Mouse (Mus musculus): ENCODE data around the gene Kcna7.
"Not testable (repeated sequence)": the region's sequence is repeated elsewhere in the genome, so short reads cannot be mapped to it uniquely, and the experiment has no call there.

Gene Kcna7

DNA sequence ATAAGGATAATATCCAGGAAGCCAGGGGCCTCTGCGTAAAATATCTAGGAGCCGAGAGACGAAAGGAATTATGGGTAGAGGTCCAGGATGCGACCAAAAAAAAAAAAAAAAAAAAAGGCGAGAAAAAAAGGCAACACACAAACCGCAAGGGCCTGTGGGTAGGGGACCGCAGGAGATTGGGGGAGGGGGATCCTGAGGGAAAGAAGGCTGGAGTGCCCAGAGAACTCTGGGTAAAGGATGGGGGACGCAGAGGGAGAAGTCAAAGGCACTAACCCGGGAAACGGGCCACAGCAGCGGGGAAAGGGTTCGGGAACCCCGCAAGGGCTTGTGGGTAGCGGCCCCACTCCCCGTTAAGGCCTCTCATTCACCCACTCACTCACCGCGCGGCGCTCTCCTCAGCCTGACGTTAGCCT is 10.3 kb upstream of the Kcna7 start:
- peak; percentile 71 for DNase-seq (ENCODE audit: low read depth, low spot score)

DNA sequence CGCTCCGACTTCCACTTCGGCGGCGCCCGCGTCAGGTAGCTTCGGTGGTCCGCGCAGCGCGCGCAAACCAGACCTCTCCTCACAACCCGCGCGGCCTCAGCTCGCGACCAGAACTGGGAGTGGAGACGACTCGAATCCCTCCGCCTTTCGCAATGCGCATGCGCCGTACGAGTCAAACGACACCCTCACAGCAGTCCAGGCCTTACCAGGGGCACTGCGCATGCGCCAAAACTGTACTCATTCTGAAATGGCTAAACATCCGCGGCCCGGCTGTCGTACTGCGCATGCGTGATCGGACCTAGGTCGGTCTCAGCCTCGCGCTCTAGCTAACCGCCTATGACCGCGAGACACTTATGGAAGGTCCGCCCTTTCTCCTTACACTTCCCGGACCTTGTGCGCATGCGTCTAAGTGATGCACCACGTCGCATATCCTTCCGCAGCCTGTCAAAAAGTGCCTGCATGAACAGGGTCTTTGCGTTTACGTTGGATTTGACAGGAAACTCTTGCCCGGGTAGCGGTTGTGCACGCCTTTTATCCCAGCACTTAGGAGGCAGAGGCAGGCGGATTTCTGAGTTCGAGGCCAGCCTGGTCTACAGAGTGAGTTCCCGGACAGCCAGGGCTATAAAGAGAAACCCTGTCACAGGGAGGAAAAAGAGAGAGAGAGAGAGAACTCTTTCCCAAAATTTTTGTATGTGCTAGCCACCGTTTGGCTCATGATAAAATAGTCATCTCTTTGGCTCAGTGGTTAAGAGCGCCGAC is 9.7 kb upstream of the Kcna7 start, which contains the start of gene Snrnp70:
Gene Snrnp70, minus strand, starts transcription at position 165 of the 759 bp plus-strand sequence.
- DNase-seq (ENCODE audit: low read depth, low spot score) = peak; percentile 100

DNA sequence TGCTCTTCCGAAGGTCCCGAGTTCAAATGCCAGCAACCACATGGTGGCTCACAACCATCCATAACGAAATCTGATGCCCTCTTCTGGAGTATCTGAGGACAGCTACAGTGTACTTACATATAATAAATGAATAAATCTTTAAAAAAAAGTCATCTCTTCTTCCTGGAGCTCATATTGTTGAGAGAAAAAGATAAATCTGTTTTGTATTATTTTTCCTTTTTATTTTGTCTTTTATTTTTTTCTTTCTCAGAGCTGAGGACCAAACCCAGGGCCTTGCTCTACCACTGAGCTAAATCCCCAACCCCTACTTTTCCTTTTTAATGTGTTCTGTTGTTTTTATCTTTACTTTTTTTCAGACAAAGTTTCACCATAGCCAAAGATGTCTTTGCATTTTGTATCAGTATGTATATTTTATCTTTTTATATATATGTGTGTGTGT is 9.1 kb upstream of the Kcna7 start:
- not testable (repeated sequence) for DNase-seq (ENCODE audit: low read depth, low spot score)

DNA sequence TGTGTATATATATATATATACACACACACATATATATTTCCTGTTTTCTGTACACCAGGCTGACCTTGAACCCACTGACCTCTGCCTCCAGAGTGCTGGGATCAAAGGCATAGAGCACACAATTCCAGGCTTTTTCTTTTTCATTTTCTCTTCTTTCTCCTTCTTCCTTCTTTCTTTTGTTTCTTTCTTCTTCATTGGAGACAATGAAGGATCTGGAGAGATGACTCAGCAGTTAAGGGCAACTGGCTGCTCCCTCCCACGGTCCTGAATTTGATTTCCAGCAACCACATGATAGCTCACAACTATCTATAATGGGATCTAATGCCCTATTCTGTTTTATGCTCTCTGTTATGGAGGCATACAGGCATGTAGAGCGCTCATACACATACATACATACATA is 8.7 kb upstream of the Kcna7 start:
- DNase-seq (ENCODE audit: low read depth, low spot score) = no peak

- DNase-seq (ENCODE audit: low read depth, low spot score) = no peak
These were observed 3.9 kb upstream of the Kcna7 start for GRCm38 (mm10) chr7:45401521-45402085.

DNA sequence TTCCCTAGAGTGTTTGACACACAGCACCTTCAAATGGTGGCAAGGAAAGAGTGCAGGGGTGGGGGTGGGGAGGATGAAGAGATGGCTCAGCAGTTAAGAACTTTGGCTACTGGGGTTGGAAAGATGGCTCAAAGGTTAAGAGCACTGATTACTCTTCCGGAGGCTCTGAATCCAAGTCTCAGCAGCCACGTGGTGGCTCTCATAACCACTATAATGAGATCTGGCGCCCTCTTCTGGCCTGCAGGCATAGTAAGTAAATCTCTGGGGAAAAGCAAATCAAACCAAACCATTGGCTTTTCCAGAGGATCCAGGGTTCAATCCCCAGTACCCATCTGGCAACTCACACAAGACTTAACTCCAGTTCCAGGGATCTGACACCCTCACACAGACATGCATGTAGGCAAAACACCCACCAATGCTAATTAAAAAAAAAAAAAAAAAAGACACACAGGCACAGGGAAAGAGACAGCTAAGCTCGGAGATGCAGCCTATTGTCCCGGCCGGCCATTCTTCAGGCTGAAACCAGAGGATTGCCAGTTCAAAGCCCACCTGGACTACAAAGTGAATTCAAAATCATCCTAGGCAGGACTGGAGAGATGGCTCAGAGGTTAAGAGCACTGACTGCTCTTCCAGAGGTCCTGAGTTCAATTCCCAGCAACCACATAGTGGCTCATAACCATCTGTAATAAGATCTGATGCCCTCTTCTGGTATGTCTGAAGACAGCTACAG is 1.8 kb upstream of the Kcna7 start:
- no peak for DNase-seq (ENCODE audit: low read depth, low spot score)

DNA sequence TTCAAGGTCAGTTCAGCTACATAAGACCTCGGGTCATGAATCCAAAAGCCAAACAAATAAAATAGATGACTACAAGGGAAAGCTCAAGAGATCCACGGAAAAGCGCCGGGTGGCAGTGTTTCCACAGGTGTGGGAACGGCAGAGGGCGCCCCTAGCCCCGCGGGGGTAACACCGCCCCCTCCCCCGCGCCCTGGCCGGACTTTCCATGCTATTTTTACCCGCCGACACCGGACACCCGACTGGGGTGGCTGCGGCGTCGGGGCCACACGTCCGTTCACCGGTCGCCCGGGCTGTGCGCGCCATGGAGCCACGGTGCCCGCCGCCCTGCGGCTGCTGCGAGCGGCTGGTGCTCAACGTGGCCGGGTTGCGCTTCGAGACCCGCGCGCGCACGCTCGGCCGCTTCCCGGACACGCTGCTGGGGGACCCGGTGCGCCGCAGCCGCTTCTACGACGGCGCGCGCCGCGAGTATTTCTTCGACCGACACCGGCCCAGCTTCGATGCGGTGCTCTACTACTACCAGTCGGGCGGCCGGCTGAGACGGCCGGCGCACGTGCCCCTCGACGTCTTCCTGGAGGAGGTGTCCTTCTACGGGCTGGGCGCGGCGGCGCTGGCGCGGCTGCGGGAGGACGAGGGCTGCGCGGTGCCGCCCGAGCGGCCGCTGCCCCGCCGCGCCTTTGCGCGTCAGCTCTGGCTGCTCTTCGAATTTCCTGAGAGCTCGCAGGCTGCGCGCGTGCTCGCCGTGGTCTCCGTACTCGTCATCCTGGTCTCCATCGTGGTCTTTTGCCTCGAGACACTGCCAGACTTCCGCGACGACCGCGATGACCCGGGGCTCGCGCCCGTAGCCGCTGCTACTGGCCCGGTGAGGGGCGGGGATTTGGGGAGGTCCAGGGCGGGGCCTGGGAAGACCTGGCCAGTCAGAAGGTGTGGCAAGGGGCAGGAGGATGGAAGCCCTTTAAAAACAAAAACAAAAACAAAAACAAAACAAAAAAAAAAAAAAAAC is 1.0 kb downstream of the Kcna7 start:
- no peak for DNase-seq (ENCODE audit: low read depth, low spot score)

- no peak for DNase-seq (ENCODE audit: low read depth, low spot score)
These were observed 2.4 kb downstream of the Kcna7 start for GRCm38 (mm10) chr7:45407836-45408235.

DNA sequence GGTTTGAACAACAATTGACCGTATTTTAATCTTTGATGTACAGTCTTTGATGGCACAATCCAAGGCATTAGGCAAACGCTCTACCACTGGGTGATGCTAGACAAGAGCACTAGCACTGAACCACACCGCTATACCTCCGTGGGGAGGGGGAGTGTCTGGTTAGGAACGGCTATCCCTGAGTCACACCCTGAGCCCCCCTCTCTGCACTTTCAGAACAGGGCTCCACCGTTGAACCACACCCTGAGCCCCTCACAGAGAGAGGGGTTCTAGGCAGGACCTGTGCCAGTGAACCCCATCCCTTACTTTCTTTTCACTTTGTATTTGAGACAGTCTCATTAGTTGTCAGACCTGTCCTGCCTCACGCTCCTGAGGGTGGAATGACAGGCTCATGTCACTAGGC is 2.9 kb downstream of the Kcna7 start:
- no peak for DNase-seq (ENCODE audit: low read depth, low spot score)

DNA sequence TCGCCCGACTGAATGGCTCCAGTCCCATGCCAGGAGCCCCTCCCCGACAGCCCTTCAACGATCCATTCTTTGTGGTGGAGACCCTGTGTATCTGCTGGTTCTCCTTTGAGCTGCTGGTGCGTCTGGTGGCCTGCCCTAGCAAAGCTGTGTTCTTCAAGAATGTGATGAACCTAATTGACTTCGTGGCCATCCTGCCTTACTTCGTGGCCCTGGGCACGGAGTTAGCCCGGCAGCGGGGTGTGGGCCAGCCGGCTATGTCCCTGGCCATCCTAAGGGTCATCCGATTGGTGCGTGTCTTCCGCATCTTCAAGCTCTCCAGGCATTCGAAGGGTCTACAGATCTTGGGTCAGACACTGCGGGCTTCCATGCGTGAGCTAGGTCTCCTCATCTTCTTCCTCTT is 3.5 kb downstream of the Kcna7 start:
- DNase-seq (ENCODE audit: low read depth, low spot score) = no peak

DNA sequence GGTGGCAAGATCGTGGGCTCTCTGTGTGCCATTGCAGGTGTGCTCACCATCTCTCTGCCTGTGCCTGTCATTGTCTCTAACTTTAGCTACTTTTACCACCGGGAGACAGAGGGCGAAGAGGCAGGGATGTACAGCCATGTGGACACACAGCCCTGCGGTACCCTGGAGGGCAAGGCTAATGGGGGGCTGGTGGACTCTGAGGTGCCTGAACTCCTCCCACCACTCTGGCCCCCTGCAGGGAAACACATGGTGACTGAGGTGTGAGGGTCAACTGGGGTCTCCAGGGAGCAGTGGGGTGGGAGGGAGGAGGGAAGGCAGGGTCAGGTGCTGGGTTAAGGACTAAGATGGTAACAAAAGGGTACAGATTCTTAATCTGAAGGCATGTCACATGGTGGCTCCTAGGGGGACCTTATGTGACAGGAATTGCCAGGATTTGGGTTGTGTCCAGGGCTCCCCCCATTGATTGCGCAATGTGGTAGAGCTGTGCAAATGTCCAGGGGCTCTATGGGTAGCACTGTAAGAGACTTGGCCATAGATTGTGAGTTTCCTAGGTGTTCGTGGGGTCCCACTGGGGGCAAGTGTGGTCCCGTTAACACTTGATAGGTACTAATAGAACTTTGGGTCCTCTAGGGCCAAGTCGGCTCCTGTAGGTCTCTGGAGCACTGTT is 4.2 kb downstream of the Kcna7 start:
- DNase-seq (ENCODE audit: low read depth, low spot score) = no peak

DNA sequence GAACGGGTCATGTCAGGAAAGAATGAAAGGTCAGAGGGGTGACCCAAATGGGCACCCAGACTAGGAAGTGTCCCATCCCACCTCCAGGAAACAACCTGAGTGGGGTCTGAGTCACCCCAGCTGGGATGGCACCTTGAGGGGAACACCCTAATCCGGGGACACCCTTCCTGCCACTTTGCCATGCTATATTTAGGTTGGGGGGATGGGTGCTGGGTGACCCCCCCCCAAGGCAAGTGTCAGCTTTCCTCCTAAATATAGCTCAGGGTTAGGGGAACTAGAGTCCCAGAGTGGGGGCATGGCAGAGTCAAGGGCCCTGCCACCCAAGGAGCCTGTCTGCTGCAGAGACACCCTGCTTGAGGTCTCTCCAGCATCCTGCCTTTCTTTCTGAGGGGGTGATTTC is 7.0 kb downstream of the Kcna7 start:
- no peak for DNase-seq (ENCODE audit: low read depth, low spot score)

DNA sequence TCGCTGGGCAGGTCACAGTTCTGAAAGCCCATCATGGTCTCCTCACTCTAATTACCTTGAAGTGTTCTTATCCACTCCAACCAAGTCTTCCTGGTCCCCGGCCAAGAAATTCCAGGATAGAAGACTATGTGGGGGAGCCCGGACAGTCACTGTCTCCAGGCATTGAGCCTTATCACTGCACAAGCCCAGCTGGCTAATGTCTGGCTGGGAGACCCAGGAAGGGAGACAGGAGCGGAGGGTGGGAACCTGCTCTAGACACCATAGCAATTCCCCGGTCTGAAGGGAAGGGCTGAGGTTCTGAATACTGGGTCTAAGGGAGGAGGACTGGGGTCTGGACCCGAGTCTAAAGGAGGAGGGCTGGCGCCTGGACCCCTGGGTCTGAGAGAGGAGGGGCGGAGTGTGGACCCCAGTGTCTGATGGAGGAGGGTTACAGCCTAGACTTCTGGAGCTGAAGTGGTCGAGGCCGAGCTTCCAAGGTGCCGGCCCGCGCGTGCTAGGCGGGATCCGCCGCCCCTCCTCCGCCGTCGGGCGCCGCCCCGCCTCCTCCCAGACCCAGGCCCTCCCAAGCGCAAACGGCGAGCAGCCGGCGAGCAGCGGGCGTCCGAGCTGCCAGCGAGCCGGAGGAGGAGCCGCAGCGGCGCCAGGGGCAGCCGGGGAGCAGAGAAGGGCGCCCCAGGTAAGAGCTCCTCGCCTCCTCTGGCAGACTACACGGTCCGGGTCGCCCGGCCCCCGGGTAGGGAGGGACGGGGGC is 7.8 kb downstream of the Kcna7 start, which contains the start of gene Ntf5:
Gene Ntf5, plus strand, starts transcription at position 583 of the 751 bp plus-strand sequence.
- no peak for DNase-seq (ENCODE audit: low read depth, low spot score)

GRCm38 (mm10) chr7:45413864-45414739 is 8.6 kb downstream of the Kcna7 start:
- no peak for DNase-seq (ENCODE audit: low read depth, low spot score)

- no peak for DNase-seq (ENCODE audit: low read depth, low spot score)
These were observed 9.3 kb downstream of the Kcna7 start for GRCm38 (mm10) chr7:45414740-45415224.

DNA sequence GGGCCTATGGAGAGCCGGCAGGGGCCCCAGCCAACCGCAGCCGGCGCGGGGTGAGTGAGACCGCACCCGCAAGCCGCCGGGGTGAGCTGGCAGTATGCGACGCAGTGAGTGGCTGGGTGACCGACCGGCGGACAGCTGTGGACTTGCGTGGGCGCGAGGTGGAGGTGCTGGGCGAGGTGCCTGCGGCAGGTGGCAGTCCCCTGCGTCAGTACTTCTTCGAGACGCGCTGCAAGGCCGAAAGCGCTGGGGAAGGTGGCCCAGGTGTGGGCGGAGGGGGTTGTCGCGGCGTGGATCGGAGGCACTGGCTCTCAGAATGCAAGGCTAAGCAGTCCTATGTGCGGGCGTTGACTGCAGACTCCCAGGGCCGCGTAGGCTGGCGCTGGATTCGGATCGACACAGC is 10.2 kb downstream of the Kcna7 start:
- no peak for DNase-seq (ENCODE audit: low read depth, low spot score)

DNA sequence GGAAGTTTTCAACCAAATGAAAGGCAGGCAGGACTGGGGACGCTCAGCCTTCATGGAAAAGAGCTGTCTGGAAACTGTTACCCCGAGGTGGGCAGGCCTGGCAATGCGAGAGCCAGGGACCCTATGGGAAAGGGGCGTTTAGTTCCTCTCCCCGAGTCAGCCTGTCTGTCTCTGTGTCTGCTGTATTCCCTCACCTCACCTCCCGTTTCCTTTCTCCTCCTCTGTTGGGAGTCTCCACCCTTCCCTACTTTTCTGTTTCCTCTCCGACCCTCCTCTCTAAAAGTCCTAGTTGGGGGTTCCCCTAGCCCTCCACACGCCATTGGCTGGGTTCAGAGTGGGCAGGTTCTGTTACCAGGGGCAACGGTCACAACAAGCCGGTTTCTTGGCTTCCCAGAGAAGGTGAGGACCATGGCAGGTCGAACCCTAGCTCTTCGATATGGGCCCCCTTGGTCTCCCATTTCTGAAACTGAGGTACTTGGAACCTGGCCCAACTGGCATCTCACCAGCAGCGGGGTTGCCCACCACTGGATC is 12.6 kb downstream of the Kcna7 start:
- no peak for DNase-seq (ENCODE audit: low read depth, low spot score)

GRCm38 (mm10) chr7:45419859-45420614 is 14.6 kb downstream of the Kcna7 start:
- DNase-seq (ENCODE audit: low read depth, low spot score) = no peak
